Mouse (Mus musculus) MEL (cell line): ENCODE data around the gene Prex1. TPM values are rescaled to one million over a fixed set of nuclear protein-coding genes. Genes with fewer than 3 reads are reported as not detected.

Source experiments
- DNase-seq: peaks from one replicate; pipeline ENCODE4 v3.0.0; 2011; ENCODE audit warnings: low read depth, low spot score
- H3K27ac ChIP-seq: 2 replicates; pipeline ENCODE4 v1.5.1; 2012; ENCODE audit warnings: low read depth, mild to moderate bottlenecking, control low read depth, low read length, moderate library complexity; ENCODE audit not compliant: control insufficient read depth
- H3K27me3 ChIP-seq, 2 experiments: fragments of 150-350 bp in 1 of 2; sonication (generic) in 1 of 2; 2 replicates each; pipeline ENCODE4 v1.6.1; 2012; ENCODE audit warnings: low read length in 2 of 2, mild to moderate bottlenecking in 2 of 2, improper control_type of control experiment in 1 of 2, moderate library complexity in 1 of 2; ENCODE audit not compliant: insufficient read depth in 2 of 2, control insufficient read depth in 1 of 2
- H3K36me3 ChIP-seq, 2 experiments: 2 replicates each; pipeline ENCODE4 v1.6.1; 2012 to 2014; ENCODE audit warnings: low read length in 2 of 2, improper control_type of control experiment in 1 of 2, inconsistent platforms in 1 of 2, mild to moderate bottlenecking in 1 of 2; ENCODE audit not compliant: insufficient read depth in 2 of 2, control insufficient read depth in 1 of 2
- H3K4me1 ChIP-seq, 2 experiments: fragments of 150-350 bp in 1 of 2; sonication (generic) in 1 of 2; 2 replicates each; pipeline ENCODE4 v1.6.1; 2012; ENCODE audit warnings: low read length in 2 of 2, improper control_type of control experiment in 1 of 2, mild to moderate bottlenecking in 1 of 2; ENCODE audit not compliant: insufficient read depth in 2 of 2, control insufficient read depth in 1 of 2
- H3K4me3 ChIP-seq, 2 experiments: fragments of 150-350 bp in 1 of 2; sonication (generic) in 1 of 2; 2 replicates each; pipeline ENCODE4 v1.5.1; 2012; ENCODE audit warnings: low read depth in 2 of 2, low read length in 2 of 2, mild to moderate bottlenecking in 2 of 2, moderate library complexity in 2 of 2, control low read depth in 1 of 2, improper control_type of control experiment in 1 of 2; ENCODE audit not compliant: control insufficient read depth in 1 of 2, insufficient read depth in 1 of 2
- H3K79me2 ChIP-seq: 2 replicates; pipeline ENCODE4 v1.6.1; 2012; ENCODE audit warnings: mild to moderate bottlenecking, low read length, moderate library complexity; ENCODE audit not compliant: control insufficient read depth, poor library complexity, insufficient read depth
- H3K9ac ChIP-seq: 2 replicates; pipeline ENCODE4 v1.6.1; 2012; ENCODE audit warnings: low read depth, mild to moderate bottlenecking, control low read depth, low read length, moderate library complexity; ENCODE audit not compliant: control insufficient read depth, poor library complexity, severe bottlenecking
- H3K9me3 ChIP-seq: fragments of 150-350 bp; sonication (generic); replicated peaks from 2 replicates; pipeline ENCODE4 v1.6.1; 2012; ENCODE audit warnings: mild to moderate bottlenecking, low read length, improper control_type of control experiment, moderate library complexity; ENCODE audit not compliant: insufficient read depth
- KAT2A ChIP-seq: conservative IDR thresholded peaks from 2 replicates; pipeline ENCODE4 v1.6.1; 2012; ENCODE audit warnings: low read depth, low read length, improper control_type of control experiment, inconsistent platforms
- MAX ChIP-seq: IDR thresholded peaks from 2 replicates; pipeline ENCODE4 v1.6.1; 2011; ENCODE audit warnings: low read length, improper control_type of control experiment
- MYC ChIP-seq: IDR thresholded peaks from 2 replicates; pipeline ENCODE4 v1.6.1; 2011; ENCODE audit warnings: low read depth, mild to moderate bottlenecking, low read length, improper control_type of control experiment, moderate library complexity
- NELFE ChIP-seq: IDR thresholded peaks from 2 replicates; pipeline ENCODE4 v1.6.1; 2011; ENCODE audit warnings: low read depth, low read length, improper control_type of control experiment
- POLR2AphosphoS2 ChIP-seq: IDR thresholded peaks from 2 replicates; pipeline ENCODE4 v1.6.1; 2011; ENCODE audit warnings: low read length, improper control_type of control experiment
- POLR2AphosphoS5 ChIP-seq: IDR thresholded peaks from 2 replicates; pipeline ENCODE4 v1.6.1; 2012; ENCODE audit warnings: low read depth, borderline replicate concordance, mild to moderate bottlenecking, inconsistent platforms, low read length, moderate library complexity, mixed read lengths
- RAD21 ChIP-seq: IDR thresholded peaks from 2 replicates; pipeline ENCODE4 v1.6.1; 2011; ENCODE audit warnings: mild to moderate bottlenecking, low read depth, low read length, improper control_type of control experiment
- SIN3A ChIP-seq: IDR thresholded peaks from 2 replicates; pipeline ENCODE4 v1.6.1; 2012; ENCODE audit warnings: low read length, improper control_type of control experiment, inconsistent platforms
- TBP ChIP-seq: IDR thresholded peaks from 2 replicates; pipeline ENCODE4 v1.8.0; 2011; ENCODE audit warnings: low read depth, low read length, improper control_type of control experiment
- TCF12 ChIP-seq: IDR thresholded peaks from 2 replicates; pipeline ENCODE4 v1.6.1; 2014; ENCODE audit warnings: low read depth, mild to moderate bottlenecking, inconsistent platforms, low read length, improper control_type of control experiment, moderate library complexity
- UBTF ChIP-seq: IDR thresholded peaks from 2 replicates; pipeline ENCODE4 v1.6.1; 2012; ENCODE audit warnings: low read depth, mild to moderate bottlenecking, inconsistent platforms, low read length, improper control_type of control experiment, moderate library complexity, borderline replicate concordance; ENCODE audit not compliant: insufficient read depth
- USF1 ChIP-seq: IDR thresholded peaks from 2 replicates; pipeline ENCODE4 v1.6.1; 2014; ENCODE audit warnings: low read depth, mild to moderate bottlenecking, inconsistent platforms, low read length, improper control_type of control experiment, moderate library complexity
- USF2 ChIP-seq, 2 experiments: IDR thresholded peaks; 2 replicates each; pipeline ENCODE4 v1.6.1; 2011 to 2012; ENCODE audit warnings: improper control_type of control experiment in 2 of 2, low read length in 2 of 2, borderline replicate concordance in 1 of 2, inconsistent platforms in 1 of 2, low read depth in 1 of 2, mild to moderate bottlenecking in 1 of 2; ENCODE audit not compliant: insufficient read depth in 1 of 2
- ZMIZ1 ChIP-seq: IDR thresholded peaks from 2 replicates; pipeline ENCODE4 v1.6.1; 2012; ENCODE audit warnings: low read depth, mild to moderate bottlenecking, inconsistent platforms, low read length, improper control_type of control experiment, moderate library complexity
- polyA plus RNA-seq, 2 experiments: library from polyadenylated mRNA; stranded (reverse) in 1 of 2; unstranded in 1 of 2; fragments of >175 nt in 1 of 2; fragments of >200 nt in 1 of 2; gene quantifications; 2 replicates each; pipeline versions ENCODE4 v1.2.1 to v1.2.4; 2012; ENCODE audit warnings: low replicate concordance in 2 of 2, low read depth in 1 of 2; ENCODE audit not compliant: insufficient read length in 2 of 2, insufficient read depth in 1 of 2, missing spikeins in 1 of 2
- total RNA-seq: library from RNA; depleted of rRNA; stranded (reverse); fragments of 300-350 nt; gene quantifications from 2 replicates; pipeline ENCODE4 v1.2.3, GENCODE M21; 2012

Prex1 gene
- total and polyA plus RNA-seq, 3 experiments = 8.0 to 33.1 (median 15.8) TPM

DNA sequence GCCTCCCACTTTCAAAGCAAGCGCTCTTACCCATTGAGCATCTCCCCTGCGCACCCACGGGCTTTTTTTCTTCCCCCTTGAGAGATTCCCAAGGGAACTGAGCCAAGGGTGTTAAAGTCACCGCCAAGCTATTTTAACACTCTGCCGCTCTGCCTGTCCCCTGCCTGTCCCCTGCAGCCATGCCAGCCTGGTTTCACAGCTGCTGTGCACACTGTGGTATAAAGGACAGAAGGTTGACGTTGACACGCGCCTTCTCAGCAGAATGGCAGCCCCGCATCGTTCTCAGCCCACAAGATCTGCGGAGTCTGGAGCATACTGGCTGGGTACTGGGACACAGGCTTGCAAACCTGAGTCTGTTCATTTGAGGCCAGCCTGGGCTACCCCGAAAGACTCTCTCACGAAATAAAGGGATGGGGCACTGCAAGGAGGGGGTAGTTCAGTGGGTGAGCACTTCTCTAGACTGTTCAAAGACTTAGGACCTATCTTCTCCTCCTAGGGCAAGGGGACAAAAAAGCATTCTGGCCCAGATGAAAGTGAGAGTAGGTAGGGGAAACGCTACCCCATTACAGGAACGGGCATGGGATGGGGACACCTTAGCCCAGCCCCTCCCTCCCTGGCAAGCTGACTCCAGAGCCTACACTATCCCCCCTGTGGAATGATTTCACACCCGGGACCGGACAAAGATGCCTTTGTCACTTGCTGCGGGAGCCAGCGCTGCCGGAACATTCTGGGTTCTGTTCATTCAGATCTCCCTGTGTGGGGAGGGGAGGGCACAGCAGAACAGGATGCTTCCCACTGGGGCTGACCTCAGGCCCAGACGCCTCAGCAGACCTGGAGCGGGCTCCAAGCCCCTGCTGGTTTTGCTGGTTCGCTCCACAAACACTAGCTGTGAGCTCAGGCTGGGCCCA, 21.8 kb downstream of the Prex1 start:
- TF ChIP-seq KAT2A (no peak), MAX (no peak), MYC (no peak), ZMIZ1 (no peak), NELFE (no peak), TCF12 (no peak), USF2 (IDR thresholded peaks at IDR 0.05; ENCODE audit: borderline replicate concordance in 1 of 2, insufficient read depth in 1 of 2, low read depth in 1 of 2, low read length in 2 of 2) (no peak), USF1 (no peak), POLR2AphosphoS2 (no peak)
- no peaks in the 10 kb centered on the region for H3K9me3 ChIP-seq
- no peak overlapping the region for H3K4me3 ChIP-seq
- no peaks in the 10 kb centered on the region for H3K27me3 ChIP-seq
- H3K27ac ChIP-seq = no peak overlapping the region
- no peaks in the 10 kb centered on the region for H3K36me3 ChIP-seq
- 0 out of 2 replicates have a peak, but pooled peaks cover 1% of the 10 kb centered on the region for H3K79me2 ChIP-seq
- H3K9ac ChIP-seq = no peak overlapping the region
- H3K4me1 ChIP-seq = no peaks in the 10 kb centered on the region
- DNase-seq = no peak

DNA sequence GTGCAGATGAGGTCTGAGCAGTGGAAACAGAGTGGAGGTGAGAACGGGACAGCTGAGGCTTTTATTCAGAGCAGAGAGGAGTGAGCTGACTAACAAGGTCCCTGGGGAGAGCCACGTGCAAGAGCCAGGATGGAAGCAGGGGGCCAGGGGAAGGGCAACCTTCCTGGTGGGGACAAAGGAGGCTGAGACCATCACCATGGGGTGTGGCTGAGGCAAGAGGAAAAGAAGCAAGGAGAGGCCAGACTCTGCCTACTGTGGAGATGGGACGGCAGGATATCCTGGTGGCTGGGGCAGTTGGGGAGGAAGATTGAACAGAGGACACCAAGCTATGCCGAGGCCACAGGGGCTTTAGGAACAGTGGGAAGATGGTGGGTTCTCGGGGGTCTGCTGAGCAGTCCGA, 26.7 kb downstream of the Prex1 start:
- Histone ChIP-seq H3K4me3 (no peak overlapping the region), H3K27me3 (no peaks in the 10 kb centered on the region), H3K9ac (no peak overlapping the region), H3K27ac (no peak overlapping the region), H3K36me3 (peaks cover 0 to 4% of the 10 kb centered on the region in 2 experiments; a peak in 1 of 4 replicates), H3K79me2 (0 out of 2 replicates have a peak, but pooled peaks cover 1% of the 10 kb centered on the region), H3K4me1 (peaks cover 2 to 12% of the 10 kb centered on the region in 2 experiments), H3K9me3 (no peaks in the 10 kb centered on the region)
- DNase-seq = no peak
- TF ChIP-seq RAD21 (no peak), ZMIZ1 (no peak), TBP (no peak), SIN3A (no peak), POLR2AphosphoS2 (no peak), POLR2AphosphoS5 (no peak), UBTF (no peak)
